Mouse (Mus musculus): ENCODE results near the gene Faiml.

Faiml gene

DNA sequence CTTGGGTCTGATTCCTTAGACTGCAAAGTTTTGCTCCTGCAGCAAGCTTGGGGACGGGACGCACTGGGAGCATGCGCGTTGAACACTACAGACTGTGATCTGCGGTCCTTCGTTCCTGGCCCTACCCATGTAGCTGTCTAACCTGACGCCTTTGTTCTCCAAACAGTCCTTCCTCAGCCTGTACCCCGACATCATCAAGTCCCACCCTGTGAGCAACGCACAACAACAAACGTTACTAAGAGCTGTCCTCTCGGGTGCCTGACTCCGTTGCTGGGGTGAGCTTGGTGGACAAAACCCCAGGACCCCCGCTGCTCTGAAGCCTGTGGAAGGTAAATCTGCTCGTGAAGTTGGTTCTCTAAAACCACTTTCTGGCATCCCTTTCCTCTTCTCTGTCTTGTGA lies at the start of gene Faiml:
Gene Faiml, minus strand, starts transcription at position 101 of the 400 bp plus-strand sequence.
- no peak for DNase-seq

DNA sequence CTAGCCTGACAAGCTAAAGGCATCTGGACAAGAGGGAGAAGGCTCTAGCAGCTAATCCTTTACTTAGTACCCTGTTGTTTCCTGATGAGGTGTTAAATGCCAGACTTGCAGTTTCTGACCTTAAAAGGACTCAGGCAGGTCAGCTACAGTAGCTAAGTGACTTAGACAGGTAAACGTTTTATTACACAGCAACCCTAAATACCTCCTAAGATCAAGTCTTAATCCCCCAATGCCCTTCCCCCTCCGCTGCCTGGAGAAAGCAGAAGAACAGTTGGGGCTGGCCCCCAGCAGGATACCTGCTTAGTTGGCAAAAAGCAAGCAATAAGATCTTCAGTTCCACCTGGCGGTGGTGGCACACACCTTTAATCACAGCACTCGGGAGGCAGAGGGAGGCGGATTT lies 21.9 kb upstream of the Faiml start:
- no peak for DNase-seq

DNA sequence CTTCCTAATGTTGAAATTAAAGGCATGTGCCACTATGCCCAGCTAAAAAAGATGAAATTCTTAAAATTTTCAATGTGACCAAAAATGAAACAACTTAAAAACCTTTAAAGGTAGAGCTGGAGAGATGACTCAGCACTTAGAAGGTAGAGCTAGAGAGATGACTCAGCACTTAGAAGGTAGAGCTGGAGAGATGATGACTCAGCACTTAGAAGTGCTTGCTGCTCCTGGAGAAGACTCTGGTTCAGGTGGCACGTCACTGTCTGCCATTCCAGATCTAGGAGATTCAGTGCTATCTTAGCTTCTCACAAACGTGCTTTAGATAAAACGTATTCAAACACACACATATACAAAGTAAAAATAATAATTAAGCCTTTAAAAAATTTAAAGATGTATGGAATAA lies 19.8 kb upstream of the Faiml start:
- no peak for DNase-seq

DNA sequence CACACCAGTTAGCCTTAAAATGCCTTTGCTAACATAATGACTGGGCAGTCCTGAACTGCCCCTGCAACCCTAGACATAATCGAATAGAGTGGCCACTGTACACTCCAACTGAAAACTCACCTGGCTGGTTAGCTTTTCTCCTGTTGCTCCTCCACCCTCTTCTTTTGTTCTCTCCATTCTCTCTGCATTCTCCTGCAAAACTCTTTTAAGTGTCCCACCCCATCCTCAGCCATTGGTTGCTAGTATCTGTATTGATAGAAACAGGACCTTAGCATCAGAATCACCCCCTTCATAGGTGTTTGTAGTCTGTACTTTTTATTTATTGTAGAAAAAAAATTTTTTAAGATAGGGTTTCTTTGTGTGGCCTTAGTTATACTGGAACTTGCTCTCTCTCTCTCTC lies 19.2 kb upstream of the Faiml start:
- DNase-seq, result no peak

DNA sequence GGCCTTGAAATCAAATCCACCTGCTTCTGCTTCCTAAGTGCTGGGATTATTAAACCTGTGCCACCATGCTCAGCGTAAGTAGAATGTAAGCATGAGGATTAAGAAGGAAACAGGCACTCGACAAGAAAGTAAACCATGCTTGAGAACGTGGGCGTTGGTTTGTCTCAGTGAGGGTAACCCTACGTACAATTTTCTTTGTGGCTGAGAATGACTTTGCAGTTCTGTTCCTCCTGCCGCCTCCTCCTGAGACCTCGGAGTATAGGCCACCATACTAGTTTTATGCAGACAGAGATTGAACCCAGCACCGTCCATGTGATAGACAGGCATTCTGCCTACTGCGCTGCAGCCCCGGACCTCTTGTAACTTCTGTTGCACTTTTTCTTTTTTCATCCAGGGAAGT lies 16.8 kb upstream of the Faiml start:
- DNase-seq, result no peak

DNA sequence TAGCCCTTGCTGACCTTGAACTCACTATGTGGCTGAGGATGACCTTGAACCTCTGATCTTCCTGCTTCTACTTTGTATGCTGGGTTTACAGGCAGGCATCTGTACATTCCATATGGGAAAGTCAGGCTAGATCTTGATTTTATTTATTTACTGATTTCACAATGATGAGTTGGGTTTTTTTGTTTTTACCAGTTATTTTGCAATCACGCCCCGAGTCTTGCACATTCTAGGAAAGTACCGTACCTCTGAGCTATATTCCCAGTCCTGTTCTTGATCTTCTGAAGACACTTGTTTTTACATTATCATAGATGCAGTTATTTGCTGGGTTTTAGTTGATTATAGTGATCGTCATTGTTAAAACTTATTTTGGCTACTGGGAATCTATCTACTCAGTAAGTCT lies 11.9 kb upstream of the Faiml start:
- no peak for DNase-seq

DNA sequence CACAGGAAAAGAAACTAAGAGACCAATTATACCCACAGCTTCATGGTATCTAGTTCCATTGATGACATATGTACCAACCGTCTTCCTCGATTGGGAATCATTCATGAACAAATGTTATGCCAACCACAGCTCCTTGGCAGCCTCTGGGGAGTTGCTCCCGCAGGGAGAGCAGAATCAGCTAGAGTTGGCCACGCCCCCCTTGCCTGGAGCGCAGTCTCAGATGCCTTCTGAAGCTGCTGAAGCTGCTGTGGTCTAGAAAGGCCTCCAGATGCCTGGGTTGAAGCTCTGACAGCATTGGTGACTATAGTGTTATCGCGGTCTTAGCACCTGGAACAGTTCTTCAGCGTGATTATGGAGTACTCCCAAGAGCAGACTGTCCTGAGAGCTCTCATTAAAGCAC lies 11.3 kb upstream of the Faiml start:
- DNase-seq, result peak; percentile 13

DNA sequence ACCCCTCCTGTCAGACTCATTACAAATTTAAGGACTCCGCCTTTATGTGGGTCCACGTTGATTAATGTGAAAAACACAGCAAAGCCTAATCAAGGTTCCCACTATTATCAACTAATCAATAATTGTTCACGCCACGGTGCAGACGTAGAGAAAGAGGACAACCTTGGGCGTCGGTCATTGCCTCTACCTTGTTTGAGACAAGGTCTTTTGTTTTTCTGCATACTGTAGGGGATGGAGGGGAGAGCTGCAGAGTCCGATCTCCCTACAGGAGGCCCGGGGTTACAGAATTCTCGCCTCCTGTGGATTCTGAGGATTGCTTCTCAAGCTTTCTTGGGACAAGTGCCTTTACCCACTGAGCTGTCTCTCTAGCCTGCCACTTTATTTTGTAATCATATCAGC lies 6.9 kb upstream of the Faiml start:
- no peak for DNase-seq

DNA sequence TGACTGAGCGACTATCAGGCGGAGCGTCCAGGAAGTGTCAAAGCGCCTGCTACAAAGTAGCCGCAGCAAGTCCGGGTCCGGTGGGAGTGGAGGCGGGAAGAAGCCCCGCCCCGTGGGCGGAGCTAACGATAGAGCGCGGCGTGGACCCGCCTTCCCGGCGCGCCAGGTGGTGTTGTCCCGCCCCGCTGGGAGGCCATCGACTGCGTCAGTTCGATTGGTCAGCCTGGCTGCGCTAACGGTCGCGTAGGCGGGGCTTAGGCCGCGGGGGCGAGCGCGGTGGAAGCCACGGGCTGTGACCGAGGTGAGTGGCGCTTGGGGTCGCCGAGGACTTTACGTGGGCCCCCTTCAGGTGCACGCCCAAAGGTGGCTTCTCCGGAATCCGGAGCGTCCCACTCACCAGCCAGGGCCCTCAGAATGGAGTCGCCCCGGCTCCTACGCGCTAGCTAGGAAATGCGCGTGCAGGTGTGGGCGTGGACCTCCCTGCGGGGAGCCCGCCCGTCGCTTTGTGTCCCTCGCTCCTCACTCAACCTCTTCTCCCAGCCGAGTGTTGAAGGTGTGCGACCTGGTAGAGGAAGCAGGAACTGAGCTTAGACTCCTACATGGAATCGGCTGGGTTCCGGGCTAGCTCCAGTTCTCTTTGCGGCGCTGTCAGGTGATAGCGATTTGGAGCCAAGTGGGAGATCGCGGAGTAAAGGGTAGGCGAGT lies 6.3 kb upstream of the Faiml start, which contains the start of gene Cep70:
Gene Cep70, plus strand, starts transcription at position 178 of the 705 bp plus-strand sequence.
- peak; percentile 96 for DNase-seq

DNA sequence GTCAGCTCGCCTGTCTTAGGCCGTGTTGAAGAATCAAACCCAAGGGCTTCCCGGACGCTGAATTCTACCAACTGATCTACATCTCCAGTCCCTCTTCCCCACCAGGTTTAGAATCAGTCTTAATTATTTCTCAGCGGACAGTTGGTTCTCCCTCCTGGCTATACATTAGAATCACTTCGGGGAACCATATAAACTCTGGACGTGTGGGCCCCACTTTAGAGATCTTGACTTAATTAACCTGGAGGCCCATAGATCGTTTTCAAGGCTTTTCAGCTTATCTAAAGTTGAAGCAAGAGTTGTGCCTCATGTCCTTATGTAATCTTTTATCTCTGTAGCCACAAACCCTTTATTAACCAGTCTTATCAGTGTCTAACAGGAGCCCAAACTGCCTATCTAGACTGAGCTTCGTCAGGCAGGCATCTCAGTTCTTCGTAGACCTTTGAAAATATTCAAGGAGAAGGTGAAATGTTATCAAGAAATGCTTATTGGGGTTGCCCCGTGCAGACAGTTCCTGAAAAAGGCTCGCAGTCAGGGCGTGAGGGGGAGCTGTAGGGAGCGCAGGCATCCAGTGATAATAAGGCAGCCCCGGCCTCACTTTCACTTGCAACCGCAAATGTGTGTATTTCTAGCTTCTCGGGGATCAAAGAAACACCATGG lies 5.6 kb upstream of the Faiml start:
- no peak for DNase-seq

DNA sequence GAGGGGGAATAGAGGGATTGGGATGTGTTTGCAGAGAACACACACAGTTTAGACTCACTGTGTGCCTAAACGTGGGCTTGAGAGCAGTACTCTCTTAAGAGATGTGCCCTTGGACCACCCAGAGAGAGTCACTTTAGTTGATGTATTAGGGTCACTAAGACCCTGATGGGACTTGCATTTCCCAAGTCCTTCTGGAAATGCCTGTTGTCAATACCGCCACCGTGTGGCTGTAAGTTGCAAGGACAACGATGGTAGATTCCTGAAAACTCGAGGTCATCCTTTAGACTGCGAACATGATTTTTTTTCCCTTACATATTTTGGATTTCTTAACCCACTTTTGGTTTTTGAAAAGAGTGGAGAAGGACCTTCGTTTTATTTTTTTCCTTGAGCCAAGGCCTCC lies 5.0 kb upstream of the Faiml start:
- peak; percentile 52 for DNase-seq

DNA sequence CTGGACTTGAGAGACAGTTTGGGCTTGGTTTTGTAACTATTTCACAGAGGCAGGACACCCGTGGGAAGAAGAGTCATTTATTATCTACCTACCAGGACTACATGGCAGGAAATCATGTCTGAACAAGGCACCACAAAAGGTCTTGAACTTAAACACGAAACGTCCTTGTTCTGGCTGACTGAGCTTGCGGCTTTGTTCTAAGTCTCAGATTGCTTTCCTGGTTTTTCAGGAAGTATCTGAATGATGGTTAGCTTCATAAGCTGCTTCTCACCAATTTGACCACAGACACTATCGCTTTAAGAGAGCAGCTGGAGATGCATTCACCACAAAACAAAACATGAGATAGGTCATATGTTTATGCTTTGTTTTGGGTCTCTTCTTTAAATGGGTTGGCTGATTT lies 3.5 kb upstream of the Faiml start:
- no peak for DNase-seq

DNA sequence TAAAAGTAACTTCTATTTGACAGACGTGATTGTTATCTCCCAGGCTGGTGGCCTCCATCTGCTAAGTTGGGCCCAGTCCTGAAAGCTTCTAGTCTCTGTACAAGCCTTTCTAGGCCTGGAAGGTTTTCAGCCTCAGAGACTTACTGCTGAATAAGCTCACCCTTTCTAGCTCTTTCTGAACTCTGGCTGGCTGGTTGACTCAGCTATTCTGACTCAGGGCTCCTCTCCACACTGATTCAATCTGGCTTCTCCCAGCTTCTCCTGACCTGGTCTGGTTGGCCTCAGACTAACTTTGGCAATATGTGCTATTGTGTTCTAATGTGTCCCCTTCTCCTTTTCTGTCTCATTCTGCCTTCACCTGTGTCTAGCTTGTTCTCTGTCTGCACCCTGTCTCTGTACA lies 2.2 kb upstream of the Faiml start:
- DNase-seq, result no peak

DNA sequence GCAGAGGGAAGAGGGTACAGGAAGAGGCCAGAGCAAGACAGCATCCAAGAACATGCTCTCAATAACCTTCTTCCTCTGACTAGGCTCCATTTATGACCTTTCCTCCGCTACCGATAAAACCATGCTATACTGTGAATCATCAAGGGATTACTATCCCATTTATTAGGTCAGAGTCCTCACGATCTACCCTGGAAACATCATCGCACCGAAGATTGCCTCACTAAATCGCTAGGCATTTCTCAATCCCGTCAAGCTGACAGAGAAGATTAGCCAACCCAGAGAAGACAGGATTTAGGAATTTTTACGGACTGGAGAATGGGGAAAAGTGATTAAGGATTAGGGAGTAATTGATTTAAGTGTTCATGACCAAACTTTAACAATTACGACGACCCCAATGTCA lies 1.2 kb upstream of the Faiml start:
- DNase-seq, result no peak

DNA sequence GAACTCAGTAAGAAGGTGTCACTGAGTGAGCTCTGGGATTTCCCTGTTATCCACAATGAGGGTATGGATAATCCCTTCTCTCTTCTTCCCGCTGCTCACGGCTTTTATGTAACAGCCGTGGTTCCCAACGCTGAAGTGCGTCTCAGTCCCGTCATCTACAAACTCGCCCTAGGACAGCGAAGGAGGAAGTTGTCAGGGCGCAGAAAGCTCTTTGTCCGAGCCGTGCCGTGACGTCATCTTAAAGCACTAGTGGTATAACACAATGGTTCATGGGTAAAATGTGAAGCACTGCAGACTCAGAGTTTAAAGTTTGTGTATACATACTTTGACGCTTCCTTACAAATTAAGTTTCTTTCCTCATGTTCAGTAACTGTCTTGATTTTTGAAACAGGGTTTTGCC lies 7.6 kb downstream of the Faiml start:
- no peak for DNase-seq

DNA sequence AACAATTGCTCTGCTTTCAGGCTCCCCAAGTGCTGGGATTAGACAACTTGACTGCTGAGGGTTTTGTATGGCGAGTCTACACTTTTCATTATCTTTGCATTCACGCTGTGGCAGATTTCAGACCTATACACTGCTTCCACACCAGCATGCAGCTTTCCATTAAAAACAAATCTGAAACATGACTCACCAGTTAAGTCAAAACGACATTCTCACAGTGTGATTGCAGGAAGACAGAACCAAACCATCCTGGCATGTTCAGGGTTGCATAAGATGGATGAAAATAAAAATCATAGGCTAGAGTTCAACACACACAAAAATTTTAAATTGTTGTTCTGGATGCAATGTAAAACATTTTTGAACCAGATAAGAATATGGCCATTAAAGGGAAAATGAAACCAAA lies 12.5 kb downstream of the Faiml start:
- DNase-seq, result no peak

DNA sequence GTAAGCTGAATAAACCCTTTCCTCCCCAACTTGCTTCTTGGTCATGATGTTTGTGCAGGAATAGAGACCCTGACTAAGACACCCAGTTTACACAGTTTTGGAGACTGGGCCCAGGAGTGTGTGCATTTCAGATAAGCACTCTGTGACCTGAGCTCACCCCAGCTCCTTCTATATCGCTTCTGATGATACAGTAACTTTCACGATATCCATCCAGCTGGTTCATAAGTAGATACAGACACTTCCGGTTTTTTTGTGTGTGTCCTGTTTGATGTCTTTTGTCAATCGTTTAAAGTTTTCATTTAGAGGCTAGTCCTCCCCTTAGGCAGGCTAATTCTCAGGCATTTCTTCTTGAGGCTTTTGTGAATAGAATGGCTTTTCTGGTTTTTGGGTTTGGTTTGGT lies 15.4 kb downstream of the Faiml start:
- DNase-seq, result no peak

DNA sequence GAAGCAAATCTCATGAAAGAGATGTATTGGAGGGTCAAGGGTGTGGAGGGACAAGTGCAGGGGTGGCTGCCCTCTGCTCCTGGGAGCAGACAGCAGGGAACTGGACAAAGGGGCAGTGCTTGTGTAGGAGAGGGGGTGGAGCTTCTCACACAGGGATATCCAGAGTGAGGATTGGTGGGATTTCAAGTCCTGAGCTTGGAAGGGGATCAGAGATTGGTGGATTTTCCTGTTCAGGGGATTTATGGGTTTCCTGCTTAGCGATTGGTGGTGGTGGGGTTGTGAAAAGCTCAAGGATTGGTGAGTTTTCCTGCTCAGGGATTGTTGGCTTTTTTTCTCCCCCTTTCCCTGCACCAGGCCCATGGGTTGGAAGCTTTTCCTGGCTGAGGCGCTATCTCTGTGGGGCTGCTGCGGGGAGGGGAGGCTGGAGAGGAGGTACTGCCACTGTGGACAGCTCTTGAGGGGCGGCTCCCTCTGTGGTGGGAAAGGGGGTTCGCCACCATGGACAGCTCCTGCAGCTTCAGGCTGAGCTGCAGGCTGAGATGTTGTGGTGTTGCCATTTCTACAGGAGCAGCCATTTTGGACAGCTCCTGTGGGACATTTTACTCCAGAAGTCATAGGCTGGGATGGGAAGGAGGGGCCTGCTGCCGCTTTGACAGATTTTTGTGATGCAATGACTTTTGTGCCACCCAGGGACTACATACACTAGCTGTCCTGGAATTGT lies 18.9 kb downstream of the Faiml start:
- DNase-seq, result no peak

DNA sequence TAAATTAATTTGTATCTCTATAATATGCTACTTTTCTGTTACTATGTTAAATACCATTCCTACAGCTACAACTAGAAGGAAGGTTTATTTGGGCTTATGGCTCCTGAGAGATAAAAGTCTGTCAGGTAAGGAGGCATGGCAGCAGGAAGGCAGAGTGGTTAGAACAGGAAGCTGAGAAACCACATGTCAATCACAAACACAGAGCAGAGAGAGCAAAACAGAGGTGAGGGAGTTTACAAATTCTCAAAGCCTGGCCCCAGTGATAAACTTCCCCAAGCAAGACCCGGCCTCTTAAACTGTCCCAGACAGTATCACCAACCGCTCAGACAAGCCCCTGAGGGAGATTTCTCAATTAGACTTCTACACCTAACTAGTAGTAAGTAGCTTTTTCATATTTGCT lies 20.9 kb downstream of the Faiml start:
- DNase-seq, result no peak

DNA sequence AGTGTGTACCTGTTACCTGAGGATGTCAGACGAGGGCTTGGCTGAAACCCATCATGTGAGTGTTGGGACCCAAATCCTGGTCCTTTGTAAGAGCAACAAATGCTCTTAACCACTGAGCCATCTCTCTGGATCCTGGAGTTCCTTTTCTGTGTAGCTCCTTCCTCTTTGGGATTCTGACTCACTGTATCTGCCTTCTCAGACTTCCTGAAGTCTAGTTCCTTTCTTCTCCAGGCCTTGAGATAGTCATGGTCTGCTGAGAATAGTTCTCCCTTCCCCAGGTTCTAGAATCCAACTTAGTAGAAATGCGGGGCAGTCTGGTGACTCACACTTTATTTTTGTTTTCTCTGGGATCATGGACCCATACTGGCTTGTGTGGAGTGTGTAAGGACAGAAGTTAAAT lies 24.4 kb downstream of the Faiml start:
- no peak for DNase-seq

DNA sequence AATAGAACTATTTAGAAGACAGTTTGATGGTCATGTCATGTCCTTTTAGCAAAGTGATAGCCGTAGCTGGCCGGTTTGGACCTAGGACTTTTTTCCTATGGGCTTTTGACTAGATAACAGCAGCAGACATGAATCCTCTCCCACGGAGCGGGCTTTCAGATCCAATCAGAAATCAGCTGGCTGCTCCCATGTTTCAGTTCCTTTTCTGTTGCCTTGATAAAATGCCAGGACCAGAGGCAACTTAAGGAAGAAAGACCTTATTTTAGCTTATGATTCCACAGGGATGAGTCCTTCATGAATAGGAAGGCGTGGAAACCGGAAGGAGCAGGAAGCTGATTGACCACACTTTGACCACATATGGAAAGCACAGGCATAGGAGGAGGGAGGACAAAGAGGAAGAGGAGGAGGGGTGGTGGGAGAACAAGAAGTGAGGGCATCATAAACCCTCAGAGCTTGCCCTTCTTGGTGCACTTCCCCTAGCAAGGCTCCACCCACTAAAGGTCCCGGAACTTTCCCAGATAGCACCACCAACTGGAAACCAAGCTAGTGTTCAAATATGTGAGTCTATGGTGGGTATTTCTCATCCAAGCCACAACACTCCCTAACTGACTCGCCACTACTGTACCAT lies 53.9 kb downstream of the Faiml start:
- peak; percentile 38 for DNase-seq

DNA sequence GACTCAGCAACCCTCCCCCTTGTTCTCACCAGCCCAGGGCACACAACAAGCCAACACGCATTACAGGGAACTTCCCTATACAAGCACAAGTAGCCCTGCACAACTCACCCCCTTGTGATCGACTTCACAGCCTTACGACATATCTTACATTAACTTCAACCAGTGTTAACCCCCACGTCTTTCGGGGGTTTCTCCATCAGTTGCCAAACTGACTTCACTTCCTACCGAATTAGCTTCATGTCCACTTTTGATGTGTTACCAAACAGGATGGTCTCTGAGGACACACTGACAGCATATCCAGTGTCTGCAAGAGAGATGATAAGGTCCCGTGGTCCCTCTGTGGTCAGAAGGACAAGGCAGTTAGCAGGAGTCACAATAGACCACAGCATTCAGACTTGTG lies 54.9 kb downstream of the Faiml start:
- peak; percentile 67 for DNase-seq

DNA sequence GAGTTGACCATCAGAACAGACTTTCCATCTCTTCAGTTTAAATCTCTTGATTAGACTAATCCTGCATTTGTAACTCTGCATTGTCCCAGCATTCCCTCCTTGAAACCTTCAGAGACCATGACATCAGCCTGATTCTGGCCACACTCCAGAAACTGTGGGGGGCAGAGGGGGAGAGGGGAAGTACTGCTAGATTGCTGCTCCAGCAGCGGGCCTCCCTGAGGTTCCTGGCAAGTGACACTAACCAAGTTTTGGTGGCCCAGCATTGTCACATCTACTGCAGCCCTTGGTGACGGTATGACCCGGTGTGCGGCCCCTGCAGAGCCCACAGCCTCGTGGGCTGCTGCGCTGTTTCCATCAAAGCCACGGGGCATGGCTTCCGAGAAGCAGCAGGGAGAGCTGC lies 56.8 kb downstream of the Faiml start:
- DNase-seq, result peak; percentile 49
